Mouse (Mus musculus) lung, postnatal 4 days (tissue): ENCODE data around the gene Lrch1.

Experiments
- DNase-seq, 2 experiments: peaks; one replicate each; pipeline ENCODE4 v3.0.0; 2021

Gene Lrch1

DNA sequence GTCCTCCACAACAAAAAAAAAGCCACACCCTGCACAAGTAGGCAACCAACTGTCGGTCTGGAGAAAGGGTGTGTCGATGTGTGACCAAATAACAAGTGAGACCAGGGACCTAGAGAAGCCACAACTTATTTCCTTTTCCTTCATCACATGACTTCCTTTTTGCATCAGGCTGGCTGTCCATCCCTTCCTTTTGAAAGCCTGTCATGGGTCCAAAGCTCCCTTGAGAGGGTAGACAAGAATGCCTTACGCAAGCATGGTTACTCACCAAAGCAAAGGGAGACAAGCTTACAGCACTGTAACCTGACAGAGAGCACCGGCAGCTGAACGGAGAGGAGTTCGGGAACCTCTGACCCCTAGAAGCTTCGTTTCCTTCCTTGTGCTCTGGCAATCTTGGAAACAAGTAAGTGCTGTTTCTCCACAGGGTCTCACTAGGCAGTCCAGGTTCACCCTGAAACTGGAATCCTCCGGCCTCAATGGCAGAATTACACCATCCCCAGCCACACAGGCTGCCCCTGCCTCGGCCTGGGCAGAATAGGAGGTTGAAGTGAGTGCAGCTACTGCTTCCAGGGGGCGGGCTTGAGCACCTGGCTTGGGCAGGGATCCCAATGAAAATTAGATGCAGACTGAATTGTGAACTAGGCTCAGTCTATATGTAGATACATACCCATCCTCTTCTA, 150.2 kb downstream of the Lrch1 start:
- DNase-seq: peak in 1 of 2 experiments; percentile 6

DNA sequence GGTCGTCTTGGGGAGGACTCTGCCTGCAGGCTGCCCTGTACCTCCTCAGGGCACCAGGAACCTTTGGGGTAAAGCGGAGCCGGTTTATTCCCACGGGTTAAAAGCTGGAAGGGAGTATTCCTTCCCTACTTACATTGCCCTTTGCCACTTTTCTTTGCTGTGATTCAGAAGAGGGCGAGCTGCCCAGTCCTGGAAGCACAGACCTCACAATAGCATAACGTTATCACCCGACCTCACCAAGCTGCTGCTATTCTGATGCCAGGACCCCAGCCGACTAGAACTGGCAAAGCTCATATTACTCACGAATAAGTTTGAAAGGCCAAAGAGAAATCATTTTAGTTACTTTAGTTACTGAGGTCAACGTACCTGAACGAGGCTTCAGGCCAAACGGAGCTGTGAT, 152.7 kb downstream of the Lrch1 start:
- DNase-seq: no peak

GRCm38 (mm10) chr14:74792793-74793192, 154.9 kb downstream of the Lrch1 start:
- DNase-seq: no peak

GRCm38 (mm10) chr14:74790535-74790934, 157.1 kb downstream of the Lrch1 start:
- DNase-seq: no peak

DNA sequence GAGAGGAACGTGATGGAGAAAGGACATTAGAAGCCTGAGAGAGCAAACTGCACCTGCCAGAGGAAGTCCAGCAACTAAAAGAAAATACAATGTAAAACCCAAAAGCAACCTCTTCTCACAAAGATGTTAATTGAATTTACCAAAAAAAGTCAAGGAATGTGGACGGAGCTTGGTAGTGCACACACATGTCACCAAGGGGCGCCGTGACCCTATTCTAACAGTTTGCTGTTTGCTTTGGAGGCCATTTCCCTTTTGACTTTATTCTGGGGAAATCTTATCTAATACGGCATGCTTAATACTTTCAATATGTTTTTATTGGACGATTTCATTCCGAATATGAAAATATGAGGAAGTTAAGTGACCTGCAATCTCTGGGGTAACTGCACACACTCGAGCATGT, 158.9 kb downstream of the Lrch1 start:
- DNase-seq: peak in 1 of 2 experiments; percentile 15

- DNase-seq: no peak
Observed at GRCm38 (mm10) chr14:74787717-74788116, 160.0 kb downstream of the Lrch1 start.

DNA sequence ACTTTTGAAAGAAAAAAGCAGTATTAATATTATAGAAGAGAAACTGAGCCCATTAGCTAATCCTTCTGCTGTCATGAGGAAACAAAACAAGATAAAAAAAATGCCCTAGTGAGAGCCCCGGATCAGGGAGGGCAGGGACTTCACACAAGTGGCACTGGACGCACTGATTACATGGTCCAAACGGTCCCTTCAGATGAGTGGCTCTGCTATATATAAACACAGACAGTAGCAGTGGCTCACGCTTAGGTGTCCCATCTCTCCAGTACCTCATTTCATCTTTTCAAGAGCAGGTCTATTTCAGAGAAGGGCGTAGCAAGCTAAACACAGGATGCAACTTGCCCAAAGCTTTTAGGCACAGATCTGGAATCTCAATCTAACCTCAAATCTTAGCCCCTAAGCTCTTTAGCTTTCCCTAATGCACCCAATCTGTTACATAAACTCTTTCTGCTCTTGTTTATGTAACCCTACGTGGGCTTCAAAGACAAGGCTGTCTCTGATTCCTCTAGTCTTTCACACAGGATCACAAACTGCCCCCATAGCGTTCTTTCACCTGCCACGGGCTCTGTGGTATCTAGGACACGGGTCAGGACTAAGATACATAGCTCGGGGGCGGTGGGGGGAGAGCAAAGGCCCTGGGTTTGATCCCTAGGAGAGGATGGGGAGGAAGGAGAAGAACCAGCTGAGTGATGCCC, 163.3 kb downstream of the Lrch1 start:
- no peak for DNase-seq

- no peak for DNase-seq
Observed at GRCm38 (mm10) chr14:74774046-74774619, 173.5 kb downstream of the Lrch1 start.

- DNase-seq: no peak
Observed at GRCm38 (mm10) chr14:74767892-74768291, 179.8 kb downstream of the Lrch1 start.

DNA sequence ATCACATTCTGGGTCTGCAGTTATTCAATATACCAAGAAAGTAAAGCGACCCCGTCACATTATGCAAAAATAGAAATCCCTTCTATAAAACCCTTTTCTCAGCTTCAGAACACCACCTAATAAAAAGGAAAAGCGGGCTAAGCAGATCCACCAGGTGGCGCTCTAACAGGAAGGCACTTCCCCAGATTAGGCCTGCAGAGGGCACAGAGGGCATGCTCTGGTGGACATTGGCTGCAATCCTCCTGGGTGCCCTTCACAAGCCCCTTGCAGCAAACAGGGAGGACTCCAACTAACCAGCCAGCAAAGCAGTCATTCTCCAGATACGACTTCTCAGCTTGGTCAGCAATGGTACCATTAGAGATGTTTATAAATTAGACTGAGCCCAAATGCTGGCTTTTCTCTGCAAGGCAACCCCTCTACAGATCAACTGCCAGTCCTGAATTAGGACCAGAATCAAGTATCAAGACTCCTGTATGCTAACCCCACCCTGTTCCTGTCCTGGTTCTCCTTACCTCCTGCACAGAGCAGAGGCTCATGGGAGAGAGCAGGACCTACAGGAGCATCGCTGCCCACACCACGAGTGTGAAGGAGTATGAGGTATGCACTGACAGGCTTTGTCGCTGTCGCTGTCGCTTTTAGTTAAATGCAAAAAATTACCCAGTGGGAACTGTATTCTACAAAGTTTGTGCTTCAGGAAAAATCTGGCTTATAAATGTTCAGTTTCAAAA, 183.3 kb downstream of the Lrch1 start:
- DNase-seq: peak; percentile 60 to 83

- no peak for DNase-seq
Observed at GRCm38 (mm10) chr14:74736850-74737249, 210.8 kb downstream of the Lrch1 start.

DNA sequence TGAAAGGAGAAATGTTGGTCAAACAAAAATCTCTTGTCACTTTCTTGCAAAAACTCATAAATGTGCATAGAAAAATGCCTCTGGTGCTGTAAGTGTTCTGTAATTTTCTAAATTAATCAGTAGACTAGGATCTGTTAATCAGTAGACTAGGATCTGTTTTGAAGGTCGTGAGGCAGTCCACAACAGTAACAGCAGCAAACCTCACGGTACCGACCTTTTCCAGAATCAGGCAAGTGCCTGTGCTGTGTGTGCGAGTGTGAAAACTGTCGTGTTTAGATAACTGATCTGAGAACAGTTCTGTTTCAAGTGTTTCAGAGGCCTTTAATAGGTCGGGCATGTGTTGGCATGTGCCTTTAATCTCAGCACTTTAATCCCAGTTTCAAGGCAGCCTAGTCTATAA, 212.2 kb downstream of the Lrch1 start:
- no peak for DNase-seq

- DNase-seq: no peak
Observed at GRCm38 (mm10) chr14:74733397-74733796, 214.3 kb downstream of the Lrch1 start.

GRCm38 (mm10) chr14:74732079-74732783, 215.4 kb downstream of the Lrch1 start, which contains the start of gene Esd:
Esd (plus strand) TSS chr14:74732297.
- peak; percentile 96 for DNase-seq

- no peak for DNase-seq
Observed at GRCm38 (mm10) chr14:74731221-74732078, 216.2 kb downstream of the Lrch1 start.

GRCm38 (mm10) chr14:74723541-74723940, 224.1 kb downstream of the Lrch1 start:
- no peak for DNase-seq

GRCm38 (mm10) chr14:74709054-74709453, 238.6 kb downstream of the Lrch1 start:
- DNase-seq: peak in 1 of 2 experiments; percentile 24
